Mouse (Mus musculus) hindbrain, postnatal 0 days (tissue): Measurements from ENCODE around the gene Plekhg2. TPM values are rescaled to one million over a fixed set of nuclear protein-coding genes. Genes with fewer than 3 reads are reported as not detected.

Source experiments
- ATAC-seq: fragments of 200-750 bp; cut with Nextera tagmentation; 2 replicates; pipeline ENCODE4 v1.8.0; 2017; ENCODE audit warnings: mild to moderate bottlenecking, moderate TSS enrichment, moderate library complexity
- DNase-seq: peaks from one replicate; pipeline ENCODE4 v3.0.0-alpha.2; 2015; ENCODE audit warnings: low spot score
- H3K27ac ChIP-seq: fragments of 300-500 bp; sonication (generic); 2 replicates; pipeline ENCODE4 v1.5.1; 2014; ENCODE audit warnings: mild to moderate bottlenecking
- H3K27me3 ChIP-seq: fragments of 300-500 bp; sonication (generic); 2 replicates; pipeline ENCODE4 v1.6.1; 2014; ENCODE audit warnings: low read length, mixed read lengths; ENCODE audit not compliant: insufficient read depth
- H3K36me3 ChIP-seq: fragments of 300-500 bp; sonication (generic); 2 replicates; pipeline ENCODE4 v1.6.1; 2014; ENCODE audit warnings: low read length, mixed read lengths; ENCODE audit not compliant: insufficient read depth
- H3K4me1 ChIP-seq: fragments of 300-500 bp; sonication (generic); 2 replicates; pipeline ENCODE4 v1.6.1; 2014; ENCODE audit warnings: antibody characterized with exemption, low read length, mixed read lengths; ENCODE audit not compliant: insufficient read depth
- H3K4me2 ChIP-seq: fragments of 300-500 bp; sonication (generic); 2 replicates; pipeline ENCODE4 v1.6.1; 2014; ENCODE audit warnings: low read depth, mild to moderate bottlenecking, low read length, moderate library complexity, mixed read lengths
- H3K4me3 ChIP-seq: fragments of 300-500 bp; sonication (generic); 2 replicates; pipeline ENCODE4 v1.5.1; 2014; ENCODE audit warnings: low read length
- H3K9ac ChIP-seq: fragments of 300-500 bp; sonication (generic); replicated peaks from 2 replicates; pipeline ENCODE4 v1.6.1; 2014; ENCODE audit warnings: mild to moderate bottlenecking, low read length, moderate library complexity, mixed read lengths
- H3K9me3 ChIP-seq: fragments of 300-500 bp; sonication (generic); 2 replicates; pipeline ENCODE4 v1.6.1; 2016; ENCODE audit warnings: low read length, mixed read lengths
- CTCF ChIP-seq: IDR thresholded peaks from 2 replicates; pipeline ENCODE4 v1.5.1; 2016; ENCODE audit warnings: antibody characterized with exemption, control low read depth, low read depth
- WGBS: fragments of 180-500 bp; shearing (Covaris S2); extraction: QIAGEN DNeasy Blood & Tissue Kit; methylation state at CpG from one replicate; pipeline ENCODE4 v1.1.7; 2014; 5-methylcytosine and 5-hydroxymethylcytosine counted together
- polyA plus RNA-seq: library from polyadenylated mRNA; unstranded; fragments of >200 nt; fragmentation: Nextera tagmentation; extraction: Ambion mirVana; gene quantifications from 2 replicates; pipeline ENCODE4 v1.2.1, GENCODE M21; 2015
- total RNA-seq: library from RNA; depleted of rRNA; stranded (reverse); fragments of >200 nt; gene quantifications from 2 replicates; pipeline ENCODE4 v1.2.3, GENCODE M21; 2014

Gene Plekhg2
- total and polyA plus RNA-seq, 2 experiments from 2014 or later: 9.1 to 18.6 TPM

GRCm38 (mm10) chr7:28325293-28325692, 47.1 kb downstream of the Plekhg2 start:
- no peak for TF ChIP-seq CTCF

GRCm38 (mm10) chr7:28321974-28322720, 50.3 kb downstream of the Plekhg2 start:
- no peaks in the 10 kb centered on the region for H3K4me1 ChIP-seq
- ATAC-seq (no peak), DNase-seq (no peak)
- H3K36me3 ChIP-seq: peaks cover 84% of the 10 kb centered on the region
- H3K4me2 ChIP-seq: no peak overlapping the region
- no peak overlapping the region for H3K27ac ChIP-seq
- no peak overlapping the region for H3K4me3 ChIP-seq
- 95% methylated on average over 15 of the region's 15 CpGs for WGBS
- H3K27me3 ChIP-seq: no peaks in the 10 kb centered on the region
- H3K9me3 ChIP-seq: no peaks in the 10 kb centered on the region
- no peak for TF ChIP-seq CTCF
- no peak overlapping the region for H3K9ac ChIP-seq

More at GRCm38 (mm10) chr7:28325293-28325692, 47.1 kb downstream of the Plekhg2 start:
- H3K27me3 ChIP-seq: no peaks in the 10 kb centered on the region
- no peak overlapping the region for H3K9ac ChIP-seq
- H3K4me2 ChIP-seq: no peak overlapping the region
- no peak overlapping the region for H3K4me3 ChIP-seq
- ATAC-seq (no peak), DNase-seq (no peak)
- peaks cover 73% of the 10 kb centered on the region for H3K36me3 ChIP-seq
- 95% methylated on average over 8 of the region's 8 CpGs for WGBS
- H3K27ac ChIP-seq: no peak overlapping the region
- no peaks in the 10 kb centered on the region for H3K4me1 ChIP-seq
- no peaks in the 10 kb centered on the region for H3K9me3 ChIP-seq

GRCm38 (mm10) chr7:28318714-28319113, 53.7 kb downstream of the Plekhg2 start:
- TF ChIP-seq CTCF: no peak
- Histone ChIP-seq H3K9ac (no peak overlapping the region), H3K36me3 (peaks cover 89% of the 10 kb centered on the region), H3K4me2 (no peak overlapping the region), H3K27me3 (no peaks in the 10 kb centered on the region), H3K4me1 (no peaks in the 10 kb centered on the region), H3K4me3 (no peak overlapping the region), H3K9me3 (no peaks in the 10 kb centered on the region), H3K27ac (no peak overlapping the region)
- DNase-seq (no peak), ATAC-seq (no peak)
- 92% methylated on average over 17 of the region's 17 CpGs for WGBS

- no peak overlapping the region for H3K27ac ChIP-seq
- ATAC-seq (no peak), DNase-seq (no peak)
Measured at GRCm38 (mm10) chr7:28318036-28318435, 54.4 kb downstream of the Plekhg2 start.

GRCm38 (mm10) chr7:28311926-28312543, 60.4 kb downstream of the Plekhg2 start, which contains the start of gene Timm50:
TSS of gene Timm50 (minus strand) at chr7:28312072.
- ATAC-seq (peak; percentile 97), DNase-seq (peak; percentile 99)
- peak within 1 kb of the TSS; percentile 72 for H3K4me3 ChIP-seq
- H3K9me3 ChIP-seq: no peaks in the 10 kb centered on the region
- peak within 1 kb of the TSS; percentile 67 for H3K27ac ChIP-seq
- under 1% methylated on average over 45 of the region's 45 CpGs for WGBS
- peak within 1 kb of the TSS; percentile 79 for H3K9ac ChIP-seq
- peaks cover 38% of the 10 kb centered on the region for H3K36me3 ChIP-seq
- TF ChIP-seq CTCF: no peak
- H3K27me3 ChIP-seq: no peaks in the 10 kb centered on the region
- 0 out of 2 replicates have a peak, but pooled peaks cover 6% of the 10 kb centered on the region for H3K4me1 ChIP-seq
- H3K4me2 ChIP-seq: peak within 1 kb of the TSS; percentile 84

More at GRCm38 (mm10) chr7:28318036-28318435, 54.4 kb downstream of the Plekhg2 start:
- Histone ChIP-seq H3K9me3 (no peaks in the 10 kb centered on the region), H3K9ac (no peak overlapping the region), H3K4me2 (no peak overlapping the region), H3K4me3 (no peak overlapping the region), H3K4me1 (no peaks in the 10 kb centered on the region), H3K27me3 (no peaks in the 10 kb centered on the region), H3K36me3 (peaks cover 82% of the 10 kb centered on the region)
- 92% methylated on average over 3 of the region's 3 CpGs for WGBS
- no peak for TF ChIP-seq CTCF

GRCm38 (mm10) chr7:28311151-28311925, 61.1 kb downstream of the Plekhg2 start:
- peak overlapping the region; percentile 72 for H3K4me3 ChIP-seq
- ATAC-seq (peak; percentile 77), DNase-seq (peak; percentile 6)
- H3K4me1 ChIP-seq: 0 out of 2 replicates have a peak, but pooled peaks cover 6% of the 10 kb centered on the region
- peak overlapping the region; percentile 79 for H3K9ac ChIP-seq
- peaks cover 35% of the 10 kb centered on the region for H3K36me3 ChIP-seq
- 5% methylated on average over 35 of the region's 35 CpGs for WGBS
- peak overlapping the region; percentile 84 for H3K4me2 ChIP-seq
- H3K9me3 ChIP-seq: no peaks in the 10 kb centered on the region
- H3K27me3 ChIP-seq: no peaks in the 10 kb centered on the region
- H3K27ac ChIP-seq: peak overlapping the region; percentile 67
- TF ChIP-seq CTCF: no peak
